In genomic region chr5:105580909-105581308, GRCm38 (mm10) we compare ENCODE assay signal across 13 mouse cellular contexts.
"Had no signal": no experiment of that assay in that cellular context is flagged by ENCODE, and none has a peak within 500 bp of the region (broad histone marks: within the 10 kb centered on the region; RNA-seq: fewer than 3 reads in every experiment).

No protein-coding gene starts in this region.

- H3K36me3 ChIP-seq: midbrain, embryonic 15.5 days had no signal

- H3K4me3 ChIP-seq: limb, embryonic 15.5 days; megakaryocyte, embryonic 14.5 days; midbrain, embryonic 15.5 days; neural tube, embryonic 12.5 days had no signal

- H3K27me3 ChIP-seq: limb, embryonic 15.5 days; megakaryocyte, embryonic 14.5 days; midbrain, embryonic 15.5 days; neural tube, embryonic 12.5 days had no signal

- H3K9ac ChIP-seq: limb, embryonic 15.5 days; midbrain, embryonic 15.5 days; neural tube, embryonic 12.5 days had no signal

- DNase-seq: layer of hippocampus, adult 9-11 months; layer of hippocampus, postnatal 36 days; lung, adult 2 months; lung, postnatal 14 days; thymus, postnatal 4 days had no signal

- H3K9me3 ChIP-seq: limb, embryonic 15.5 days; megakaryocyte, embryonic 14.5 days; midbrain, embryonic 15.5 days; neural tube, embryonic 12.5 days had no signal

- ATAC-seq: intestine, embryonic 16.5 days; midbrain, embryonic 15.5 days had no signal

- H3K27ac ChIP-seq: limb, embryonic 15.5 days; macrophage; midbrain, embryonic 15.5 days; neural tube, embryonic 12.5 days; stomach, postnatal 0 days had no signal

- H3K4me2 ChIP-seq: limb, embryonic 15.5 days; midbrain, embryonic 11.5 days; midbrain, embryonic 15.5 days; neural tube, embryonic 12.5 days had no signal
